Mouse (Mus musculus): Measurements from ENCODE around the gene Copa. TPM values are rescaled to one million over a fixed set of nuclear protein-coding genes. Genes with fewer than 3 reads are reported as not detected.

Gene Copa
- polyA plus RNA-seq, 1 experiment from 2014 or later: 99.1 TPM

GRCm38 (mm10) chr1:172053541-172054440 lies 28.5 kb upstream of the Copa start:
- TF ChIP-seq EP300 (IDR thresholded peaks at IDR 0.05) (no peak), CTCF (IDR thresholded peaks at IDR 0.05) (no peak)
- DNase-seq (ENCODE audit: low spot score): no peak
- Histone ChIP-seq H3K4me3 (ENCODE audit: low read depth, low read length) (peak overlapping the region; percentile 28), H3K27me3 (replicated peaks; ENCODE audit: insufficient read depth, low read length) (peaks cover 19% of the 10 kb centered on the region), H3K4me2 (replicated peaks; ENCODE audit: low read depth, low read length) (peak overlapping the region; percentile 52), H3K9ac (replicated peaks; ENCODE audit: low read depth) (peak overlapping the region; percentile 8; the same call in 1 of the 2 replicates), H3K36me3 (ENCODE audit: insufficient read depth, low read length) (no peaks in the 10 kb centered on the region), H3K27ac (ENCODE audit: low read length) (no peak overlapping the region), H3K9me3 (ENCODE audit: low read length) (no peaks in the 10 kb centered on the region), H3K4me1 (ENCODE audit: insufficient read depth, low read depth, low read length) (0 out of 2 replicates have a peak, but pooled peaks cover 3% of the 10 kb centered on the region)
- peak; percentile 43 for ATAC-seq
- WGBS: 3% methylated on average over 40 of the region's 42 CpGs

- H3K36me3 ChIP-seq (ENCODE audit: insufficient read depth, low read length): no peaks in the 10 kb centered on the region
- no peak overlapping the region for H3K4me2 ChIP-seq (replicated peaks; ENCODE audit: low read depth, low read length)
- no peak overlapping the region for H3K9ac ChIP-seq (replicated peaks; ENCODE audit: low read depth)
- 0 out of 2 replicates have a peak, but pooled peaks cover 3% of the 10 kb centered on the region for H3K4me1 ChIP-seq (ENCODE audit: insufficient read depth, low read depth, low read length)
- no peak for ATAC-seq
- no peak for TF ChIP-seq CTCF (IDR thresholded peaks at IDR 0.05)
- TF ChIP-seq EP300 (IDR thresholded peaks at IDR 0.05): no peak
- no peak overlapping the region for H3K4me3 ChIP-seq (ENCODE audit: low read depth, low read length)
- no peak overlapping the region for H3K27ac ChIP-seq (ENCODE audit: low read length)
- no peaks in the 10 kb centered on the region for H3K9me3 ChIP-seq (ENCODE audit: low read length)
- DNase-seq (ENCODE audit: low spot score): no peak
- 50% methylated on average over 4 of the region's 4 CpGs for WGBS
- peaks cover 19% of the 10 kb centered on the region for H3K27me3 ChIP-seq (replicated peaks; ENCODE audit: insufficient read depth, low read length)
Measured at GRCm38 (mm10) chr1:172056251-172056650, 26.1 kb upstream of the Copa start.

- DNase-seq (ENCODE audit: low spot score): no peak
- Histone ChIP-seq H3K27me3 (replicated peaks; ENCODE audit: insufficient read depth, low read length) (peaks cover 13% of the 10 kb centered on the region), H3K4me2 (replicated peaks; ENCODE audit: low read depth, low read length) (no peak within 1 kb of the TSS), H3K9ac (replicated peaks; ENCODE audit: low read depth) (no peak within 1 kb of the TSS), H3K36me3 (ENCODE audit: insufficient read depth, low read length) (no peaks in the 10 kb centered on the region), H3K4me3 (ENCODE audit: low read depth, low read length) (no peak within 1 kb of the TSS), H3K4me1 (ENCODE audit: insufficient read depth, low read depth, low read length) (0 out of 2 replicates have a peak, but pooled peaks cover 3% of the 10 kb centered on the region), H3K9me3 (ENCODE audit: low read length) (no peaks in the 10 kb centered on the region), H3K27ac (ENCODE audit: low read length) (no peak within 1 kb of the TSS)
- TF ChIP-seq CTCF (IDR thresholded peaks at IDR 0.05) (no peak), EP300 (IDR thresholded peaks at IDR 0.05) (no peak)
- ATAC-seq: no peak; the same call in 1 of the 2 replicates
- WGBS: 38% methylated on average over 2 of the region's 2 CpGs
Measured at GRCm38 (mm10) chr1:172057491-172057921, 24.8 kb upstream of the Copa start, which contains the start of gene Nhlh1. Gene Nhlh1 (minus strand): TSS chr1:172057573.

GRCm38 (mm10) chr1:172058321-172058720 lies 24.0 kb upstream of the Copa start:
- no peak overlapping the region for H3K4me2 ChIP-seq (replicated peaks; ENCODE audit: low read depth, low read length)
- DNase-seq (ENCODE audit: low spot score) (no peak), ATAC-seq (no peak)
- peaks cover 13% of the 10 kb centered on the region for H3K27me3 ChIP-seq (replicated peaks; ENCODE audit: insufficient read depth, low read length)
- 71% methylated on average over 6 of the region's 6 CpGs for WGBS
- no peaks in the 10 kb centered on the region for H3K36me3 ChIP-seq (ENCODE audit: insufficient read depth, low read length)
- H3K4me3 ChIP-seq (ENCODE audit: low read depth, low read length): no peak overlapping the region
- H3K4me1 ChIP-seq (ENCODE audit: insufficient read depth, low read depth, low read length): 0 out of 2 replicates have a peak, but pooled peaks cover 3% of the 10 kb centered on the region
- TF ChIP-seq EP300 (IDR thresholded peaks at IDR 0.05) (no peak), CTCF (IDR thresholded peaks at IDR 0.05) (no peak)
- no peak overlapping the region for H3K9ac ChIP-seq (replicated peaks; ENCODE audit: low read depth)
- no peak overlapping the region for H3K27ac ChIP-seq (ENCODE audit: low read length)
- no peaks in the 10 kb centered on the region for H3K9me3 ChIP-seq (ENCODE audit: low read length)

- Histone ChIP-seq H3K9ac (replicated peaks; ENCODE audit: low read depth) (no peak overlapping the region), H3K27ac (ENCODE audit: low read length) (no peak overlapping the region), H3K4me2 (replicated peaks; ENCODE audit: low read depth, low read length) (no peak overlapping the region), H3K4me3 (ENCODE audit: low read depth, low read length) (no peak overlapping the region), H3K27me3 (replicated peaks; ENCODE audit: insufficient read depth, low read length) (peaks cover 8% of the 10 kb centered on the region), H3K9me3 (ENCODE audit: low read length) (no peaks in the 10 kb centered on the region), H3K4me1 (ENCODE audit: insufficient read depth, low read depth, low read length) (0 out of 2 replicates have a peak, but pooled peaks cover under 1% of the 10 kb centered on the region), H3K36me3 (ENCODE audit: insufficient read depth, low read length) (no peaks in the 10 kb centered on the region)
- TF ChIP-seq CTCF (IDR thresholded peaks at IDR 0.05) (no peak), EP300 (IDR thresholded peaks at IDR 0.05) (no peak)
- WGBS: 68% methylated on average over 7 of the region's 7 CpGs
- ATAC-seq: no peak
- no peak for DNase-seq (ENCODE audit: low spot score)
Measured at GRCm38 (mm10) chr1:172058874-172059273, 23.5 kb upstream of the Copa start.

GRCm38 (mm10) chr1:172060659-172061058 lies 21.7 kb upstream of the Copa start:
- Histone ChIP-seq H3K9me3 (ENCODE audit: low read length) (no peaks in the 10 kb centered on the region), H3K4me2 (replicated peaks; ENCODE audit: low read depth, low read length) (no peak overlapping the region), H3K27ac (ENCODE audit: low read length) (no peak overlapping the region), H3K4me3 (ENCODE audit: low read depth, low read length) (no peak overlapping the region), H3K27me3 (replicated peaks; ENCODE audit: insufficient read depth, low read length) (no peaks in the 10 kb centered on the region), H3K36me3 (ENCODE audit: insufficient read depth, low read length) (peaks cover 6% of the 10 kb centered on the region; the same call in 1 of the 2 replicates), H3K9ac (replicated peaks; ENCODE audit: low read depth) (no peak overlapping the region), H3K4me1 (ENCODE audit: insufficient read depth, low read depth, low read length) (no peaks in the 10 kb centered on the region)
- DNase-seq (ENCODE audit: low spot score) (no peak), ATAC-seq (no peak)
- WGBS: 36% methylated on average over 4 of the region's 4 CpGs
- TF ChIP-seq EP300 (IDR thresholded peaks at IDR 0.05) (no peak), CTCF (IDR thresholded peaks at IDR 0.05) (no peak)

Measured in lung, postnatal 0 days (tissue).